Mouse (Mus musculus): Measurements from ENCODE around the gene Ptpn20. TPM values are rescaled to one million over a fixed set of nuclear protein-coding genes. Genes with fewer than 3 reads are reported as not detected.

The Ptpn20 gene
- not detected for total RNA-seq (2023)

DNA sequence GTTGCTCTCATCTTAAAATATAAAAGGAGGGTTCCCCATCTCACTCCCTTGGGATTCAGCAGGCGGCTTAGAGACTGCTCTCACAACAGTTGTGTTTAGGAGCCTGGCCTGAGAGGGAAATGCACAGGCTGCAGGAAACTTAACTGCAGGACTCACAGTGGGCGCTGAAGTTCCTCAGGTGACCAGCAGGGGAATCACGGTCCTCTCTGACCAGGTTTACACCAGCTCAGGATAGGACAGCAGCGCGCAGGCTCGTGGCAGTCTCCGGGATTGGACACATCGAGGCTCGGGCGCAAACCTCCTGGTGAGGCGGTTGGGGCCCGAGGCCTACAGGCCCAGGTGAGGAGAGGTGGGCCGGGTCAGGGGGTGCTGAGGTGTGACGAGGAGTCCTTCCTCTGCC lies at the start of gene Ptpn20:
Gene Ptpn20, plus strand, starts transcription at position 257 of the 400 bp plus-strand sequence.

Other genes with a start within 250 kb of the Ptpn20 start
- gene Mapk8, start 142.0 kb upstream of the Ptpn20 start, total RNA-seq (2023) = 34.4 TPM
- gene Frmpd2, start 117.5 kb upstream of the Ptpn20 start, total RNA-seq (2023) = not detected

Data from CD8-positive naive resting alpha-beta T cell, adult 57 days (primary cell).